Mouse (Mus musculus) liver, adult 2 months (tissue): ENCODE data around the gene Kdm2b. TPM values are rescaled to one million over a fixed set of nuclear protein-coding genes. Genes with fewer than 3 reads are reported as not detected.

Experiments used
- DNase-seq: peaks from one replicate; pipeline ENCODE4 v3.0.0-alpha.2; 2011; ENCODE audit warnings: low read depth, low spot score; ENCODE audit errors: extremely low read depth
- H3K27ac ChIP-seq: fragments of 200-500 bp; replicated peaks from 2 replicates; pipeline ENCODE4 v1.5.1; 2012; ENCODE audit warnings: low read depth, mild to moderate bottlenecking, control low read depth, inconsistent platforms, low read length; ENCODE audit not compliant: insufficient read depth
- H3K27me3 ChIP-seq: fragments of 200-500 bp; 2 replicates; pipeline ENCODE4 v1.6.1; 2012; ENCODE audit warnings: mild to moderate bottlenecking, moderate library complexity, low read length, inconsistent platforms; ENCODE audit not compliant: control insufficient read depth, insufficient read depth
- H3K36me3 ChIP-seq: fragments of 200-500 bp; 2 replicates; pipeline ENCODE4 v1.6.1; 2012; ENCODE audit warnings: low read length, inconsistent platforms; ENCODE audit not compliant: control insufficient read depth, insufficient read depth
- H3K4me1 ChIP-seq: fragments of 200-500 bp; 2 replicates; pipeline ENCODE4 v1.6.1; 2011; ENCODE audit warnings: low read length; ENCODE audit not compliant: control insufficient read depth, insufficient read depth
- H3K4me3 ChIP-seq: fragments of 200-500 bp; 2 replicates; pipeline ENCODE4 v1.5.1; 2011; ENCODE audit warnings: low read depth, mild to moderate bottlenecking, control low read depth, low read length, moderate library complexity; ENCODE audit not compliant: insufficient read depth
- H3K79me2 ChIP-seq: fragments of 200-500 bp; 2 replicates; pipeline ENCODE4 v1.6.1; 2012; ENCODE audit warnings: inconsistent platforms, mild to moderate bottlenecking, low read length, moderate library complexity; ENCODE audit not compliant: control insufficient read depth, insufficient read depth
- H3K9ac ChIP-seq: fragments of 200-500 bp; 2 replicates; pipeline ENCODE4 v1.6.1; 2012; ENCODE audit warnings: low read depth, mild to moderate bottlenecking, control low read depth, inconsistent platforms, low read length
- CTCF ChIP-seq: fragments of 200-500 bp; IDR thresholded peaks from 2 replicates; pipeline ENCODE4 v1.5.1; 2011; ENCODE audit warnings: low read depth, low read length, control low read depth
- POLR2A ChIP-seq: fragments of 200-500 bp; IDR thresholded peaks from 2 replicates; pipeline ENCODE4 v1.6.1; 2011; ENCODE audit warnings: low read length, control low read depth; ENCODE audit not compliant: insufficient read depth; ENCODE audit errors: extremely low read depth
- WGBS: fragments of 180-500 bp; shearing (Covaris S2); methylation state at CpG from one replicate; pipeline ENCODE4 v1.1.7; 2018; 5-methylcytosine and 5-hydroxymethylcytosine counted together
- polyA plus RNA-seq: library from polyadenylated mRNA; depleted of rRNA; stranded (reverse); fragments of >200 nt; gene quantifications from 2 replicates; pipeline ENCODE4 v1.2.3, GENCODE M21; 2012
- total RNA-seq: library from RNA; depleted of rRNA; stranded (reverse); fragments of >200 nt; gene quantifications from 2 replicates; pipeline ENCODE4 v1.2.3, GENCODE M21; 2014

The Kdm2b gene
- total and polyA plus RNA-seq, 2 experiments, result 3.0 to 7.1 TPM

DNA sequence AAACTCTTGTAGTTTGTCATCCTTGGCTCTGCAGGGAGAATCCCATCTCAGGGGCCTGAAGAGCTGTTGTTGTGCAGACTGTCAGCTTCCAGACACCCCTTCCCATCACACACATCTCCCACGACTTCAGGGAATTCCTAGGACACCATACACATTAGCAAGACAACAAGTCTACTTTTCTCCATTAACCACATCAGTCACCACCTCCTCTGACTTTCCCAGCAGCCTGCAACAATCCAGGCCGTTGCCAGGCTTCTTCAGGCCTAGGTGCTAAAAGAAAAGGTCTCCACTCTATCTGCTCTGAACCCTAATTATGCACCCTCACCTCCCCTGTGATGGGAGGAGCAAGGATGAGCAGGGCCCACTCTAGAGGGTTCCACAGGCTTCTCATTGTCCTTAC is 99.2 kb downstream of the Kdm2b start:
- TF ChIP-seq POLR2A (no peak), CTCF (no peak)
- H3K9ac ChIP-seq, result no peak overlapping the region
- no peak overlapping the region for H3K27ac ChIP-seq
- H3K4me3 ChIP-seq, result no peak overlapping the region
- no peak for DNase-seq
- H3K4me1 ChIP-seq, result peaks cover 7% of the 10 kb centered on the region
- WGBS, result 84% methylated on average over 2 of the region's 2 CpGs
- peaks cover 13% of the 10 kb centered on the region; the same call in 1 of the 2 replicates for H3K79me2 ChIP-seq
- H3K27me3 ChIP-seq, result no peaks in the 10 kb centered on the region
- no peaks in the 10 kb centered on the region for H3K36me3 ChIP-seq

GRCm38 (mm10) chr5:122888612-122889214 is 100.9 kb downstream of the Kdm2b start:
- no peak overlapping the region for H3K9ac ChIP-seq

GRCm38 (mm10) chr5:122887926-122888611 is 101.6 kb downstream of the Kdm2b start:
- Histone ChIP-seq H3K4me3 (no peak overlapping the region), H3K27ac (no peak overlapping the region), H3K4me1 (peaks cover 4% of the 10 kb centered on the region; the same call in 1 of the 2 replicates), H3K27me3 (no peaks in the 10 kb centered on the region), H3K9ac (no peak overlapping the region), H3K36me3 (no peaks in the 10 kb centered on the region), H3K79me2 (peaks cover 13% of the 10 kb centered on the region; the same call in 1 of the 2 replicates)
- no peak for DNase-seq
- TF ChIP-seq CTCF, result no peak
- TF ChIP-seq POLR2A, result no peak
- 87% methylated on average over 8 of the region's 8 CpGs for WGBS

More at GRCm38 (mm10) chr5:122888612-122889214, 100.9 kb downstream of the Kdm2b start:
- no peaks in the 10 kb centered on the region for H3K36me3 ChIP-seq
- 94% methylated on average over 16 of the region's 16 CpGs for WGBS
- peaks cover 13% of the 10 kb centered on the region; the same call in 1 of the 2 replicates for H3K79me2 ChIP-seq
- DNase-seq, result no peak
- no peaks in the 10 kb centered on the region for H3K27me3 ChIP-seq
- no peak overlapping the region for H3K4me3 ChIP-seq
- TF ChIP-seq POLR2A (no peak), CTCF (no peak)
- no peak overlapping the region for H3K27ac ChIP-seq
- peaks cover 4% of the 10 kb centered on the region; the same call in 1 of the 2 replicates for H3K4me1 ChIP-seq

DNA sequence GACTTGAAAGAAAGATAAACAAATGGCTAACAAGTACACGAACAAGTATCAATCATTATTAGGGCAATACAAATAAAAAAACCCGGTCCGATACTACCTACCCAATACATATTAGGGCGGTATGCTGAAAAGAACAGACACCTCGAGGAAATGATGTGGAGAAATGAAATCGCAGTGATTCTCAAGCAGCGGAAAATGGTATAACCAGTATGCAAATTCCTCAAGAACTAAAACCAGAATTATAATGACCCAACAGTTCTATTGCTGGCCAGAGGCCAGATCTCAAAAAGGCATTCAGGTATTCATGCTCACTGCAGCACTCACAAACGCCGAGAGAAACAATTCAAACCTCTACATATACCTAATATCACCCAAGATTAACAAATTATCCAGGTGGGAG is 102.6 kb downstream of the Kdm2b start:
- WGBS, result 72% methylated on average over 9 of the region's 9 CpGs
- TF ChIP-seq POLR2A (no peak), CTCF (no peak)
- H3K27ac ChIP-seq, result no peak overlapping the region
- no peaks in the 10 kb centered on the region for H3K27me3 ChIP-seq
- no peak for DNase-seq
- H3K79me2 ChIP-seq, result peaks cover 13% of the 10 kb centered on the region; the same call in 1 of the 2 replicates
- H3K4me1 ChIP-seq, result peaks cover 4% of the 10 kb centered on the region; the same call in 1 of the 2 replicates
- H3K36me3 ChIP-seq, result no peaks in the 10 kb centered on the region
- H3K9ac ChIP-seq, result no peak overlapping the region
- H3K4me3 ChIP-seq, result no peak overlapping the region

GRCm38 (mm10) chr5:122884594-122885348 is 104.9 kb downstream of the Kdm2b start:
- H3K4me1 ChIP-seq, result peaks cover 4% of the 10 kb centered on the region; the same call in 1 of the 2 replicates
- H3K79me2 ChIP-seq, result 0 out of 2 replicates have a peak, but pooled peaks cover 7% of the 10 kb centered on the region
- H3K4me3 ChIP-seq, result no peak overlapping the region
- DNase-seq, result no peak
- H3K27me3 ChIP-seq, result no peaks in the 10 kb centered on the region
- no peak overlapping the region for H3K27ac ChIP-seq
- 73% methylated on average over 7 of the region's 7 CpGs for WGBS
- no peak overlapping the region for H3K9ac ChIP-seq
- no peaks in the 10 kb centered on the region for H3K36me3 ChIP-seq
- TF ChIP-seq POLR2A (no peak), CTCF (no peak)
